Mouse (Mus musculus) hindbrain, embryonic 10.5 days (tissue): Measurements from ENCODE around the gene Padi2. TPM values are rescaled to one million over a fixed set of nuclear protein-coding genes. Genes with fewer than 3 reads are reported as not detected.
A peak's percentile ranks its signal among the peaks of the same experiment; 100 is the strongest.

ENCODE experiments used
- DNase-seq: peaks from one replicate; pipeline ENCODE4 v3.0.0-alpha.2; 2017; ENCODE audit warnings: low spot score
- H3K27ac ChIP-seq: fragments of 300-500 bp; sonication (generic); 2 replicates; pipeline ENCODE4 v1.5.1; 2016; ENCODE audit warnings: mild to moderate bottlenecking, moderate library complexity
- H3K27me3 ChIP-seq: fragments of 300-500 bp; sonication (generic); 2 replicates; pipeline ENCODE4 v1.6.1; 2016; ENCODE audit warnings: mild to moderate bottlenecking; ENCODE audit not compliant: poor library complexity, insufficient read depth, severe bottlenecking
- H3K36me3 ChIP-seq: fragments of 300-500 bp; sonication (generic); 2 replicates; pipeline ENCODE4 v1.6.1; 2016; ENCODE audit warnings: mild to moderate bottlenecking, moderate library complexity
- H3K4me1 ChIP-seq: fragments of 300-500 bp; sonication (generic); replicated peaks from 2 replicates; pipeline ENCODE4 v1.6.1; 2016; ENCODE audit warnings: mild to moderate bottlenecking
- H3K4me3 ChIP-seq: fragments of 300-500 bp; sonication (generic); 2 replicates; pipeline ENCODE4 v1.5.1; 2016; ENCODE audit warnings: mild to moderate bottlenecking, moderate library complexity
- H3K9me3 ChIP-seq: fragments of 300-500 bp; sonication (generic); 2 replicates; pipeline ENCODE4 v1.6.1; 2016; ENCODE audit warnings: mild to moderate bottlenecking, moderate library complexity
- WGBS: fragments of 180-500 bp; shearing (Covaris S2); methylation state at CpG from one replicate; pipeline ENCODE4 v1.1.7; 2016; 5-methylcytosine and 5-hydroxymethylcytosine counted together
- polyA plus RNA-seq: library from polyadenylated mRNA; unstranded; fragments of >200 nt; fragmentation: Nextera tagmentation; extraction: Ambion mirVana; gene quantifications from 2 replicates; pipeline ENCODE4 v1.2.1, GENCODE M21; 2016

Gene Padi2
- polyA plus RNA-seq, 1 experiment from 2014 or later, result 1.4 TPM

GRCm38 (mm10) chr4:140883852-140884251 is 22.3 kb upstream of the Padi2 start:
- WGBS, result 37% methylated on average over 4 of the region's 4 CpGs

GRCm38 (mm10) chr4:140891525-140892162 is 14.5 kb upstream of the Padi2 start:
- 94% methylated on average over 14 of the region's 14 CpGs for WGBS
- no peak overlapping the region for H3K27ac ChIP-seq
- no peaks in the 10 kb centered on the region for H3K27me3 ChIP-seq
- H3K4me3 ChIP-seq, result no peak overlapping the region
- peaks cover 25% of the 10 kb centered on the region; the same call in 1 of the 2 replicates for H3K9me3 ChIP-seq
- H3K36me3 ChIP-seq, result no peaks in the 10 kb centered on the region
- no peaks in the 10 kb centered on the region for H3K4me1 ChIP-seq
- DNase-seq, result no peak

More at GRCm38 (mm10) chr4:140883852-140884251, 22.3 kb upstream of the Padi2 start:
- peaks cover 14% of the 10 kb centered on the region for H3K9me3 ChIP-seq
- H3K4me3 ChIP-seq, result no peak overlapping the region
- H3K36me3 ChIP-seq, result no peaks in the 10 kb centered on the region
- H3K27me3 ChIP-seq, result no peaks in the 10 kb centered on the region
- H3K4me1 ChIP-seq, result peaks cover 4% of the 10 kb centered on the region; the same call in 1 of the 2 replicates
- peak overlapping the region; percentile 42; the same call in 1 of the 2 replicates for H3K27ac ChIP-seq
- no peak for DNase-seq

- WGBS, result 85% methylated on average over 1 of the region's 1 CpGs
- Histone ChIP-seq H3K27me3 (no peaks in the 10 kb centered on the region), H3K36me3 (no peaks in the 10 kb centered on the region), H3K27ac (no peak overlapping the region), H3K4me1 (no peaks in the 10 kb centered on the region), H3K4me3 (no peak overlapping the region), H3K9me3 (peaks cover 25% of the 10 kb centered on the region; the same call in 1 of the 2 replicates)
- DNase-seq, result no peak
Measured at GRCm38 (mm10) chr4:140892163-140892530, 14.0 kb upstream of the Padi2 start.

- Histone ChIP-seq H3K27ac (no peak overlapping the region), H3K36me3 (no peaks in the 10 kb centered on the region), H3K9me3 (no peaks in the 10 kb centered on the region), H3K4me1 (peaks cover 38% of the 10 kb centered on the region), H3K27me3 (peaks cover 66% of the 10 kb centered on the region), H3K4me3 (no peak overlapping the region)
- no peak for DNase-seq
- WGBS, result 61% methylated on average over 14 of the region's 14 CpGs
Measured at GRCm38 (mm10) chr4:140904776-140905425, 1.2 kb upstream of the Padi2 start.

GRCm38 (mm10) chr4:140905426-140905871 is 695 bp upstream of the Padi2 start:
- Histone ChIP-seq H3K4me1 (peaks cover 35% of the 10 kb centered on the region), H3K27me3 (peaks cover 66% of the 10 kb centered on the region), H3K4me3 (peak overlapping the region; percentile 52), H3K27ac (no peak overlapping the region), H3K9me3 (no peaks in the 10 kb centered on the region), H3K36me3 (no peaks in the 10 kb centered on the region)
- DNase-seq, result no peak
- 20% methylated on average over 11 of the region's 11 CpGs for WGBS

GRCm38 (mm10) chr4:140906827-140907280 is 710 bp downstream of the Padi2 start:
- WGBS, result 43% methylated on average over 11 of the region's 11 CpGs
- H3K4me3 ChIP-seq, result peak overlapping the region; percentile 52
- H3K36me3 ChIP-seq, result no peaks in the 10 kb centered on the region
- H3K27ac ChIP-seq, result no peak overlapping the region
- H3K27me3 ChIP-seq, result peaks cover 62% of the 10 kb centered on the region
- peaks cover 38% of the 10 kb centered on the region for H3K4me1 ChIP-seq
- no peaks in the 10 kb centered on the region for H3K9me3 ChIP-seq
- no peak for DNase-seq

GRCm38 (mm10) chr4:140907306-140908024 is 1.3 kb downstream of the Padi2 start:
- Histone ChIP-seq H3K4me1 (peaks cover 36% of the 10 kb centered on the region), H3K4me3 (no peak overlapping the region), H3K27ac (no peak overlapping the region), H3K9me3 (no peaks in the 10 kb centered on the region), H3K36me3 (no peaks in the 10 kb centered on the region), H3K27me3 (peaks cover 62% of the 10 kb centered on the region)
- DNase-seq, result no peak
- 57% methylated on average over 12 of the region's 12 CpGs for WGBS

- DNase-seq, result no peak
- no peaks in the 10 kb centered on the region for H3K9me3 ChIP-seq
- peaks cover 59% of the 10 kb centered on the region for H3K27me3 ChIP-seq
- peaks cover 36% of the 10 kb centered on the region for H3K4me1 ChIP-seq
- H3K36me3 ChIP-seq, result no peaks in the 10 kb centered on the region
- WGBS, result 70% methylated on average over 5 of the region's 5 CpGs
- H3K4me3 ChIP-seq, result no peak overlapping the region
- H3K27ac ChIP-seq, result no peak overlapping the region
Measured at GRCm38 (mm10) chr4:140908627-140909026, 2.5 kb downstream of the Padi2 start.

- Histone ChIP-seq H3K4me3 (no peak overlapping the region), H3K36me3 (no peaks in the 10 kb centered on the region), H3K27ac (no peak overlapping the region), H3K4me1 (peaks cover 37% of the 10 kb centered on the region), H3K9me3 (no peaks in the 10 kb centered on the region), H3K27me3 (peaks cover 50% of the 10 kb centered on the region)
- WGBS, result 79% methylated on average over 4 of the region's 4 CpGs
- no peak for DNase-seq
Measured at GRCm38 (mm10) chr4:140909536-140909935, 3.4 kb downstream of the Padi2 start.

GRCm38 (mm10) chr4:140910661-140911310 is 4.6 kb downstream of the Padi2 start:
- Histone ChIP-seq H3K36me3 (no peaks in the 10 kb centered on the region), H3K27me3 (peaks cover 38% of the 10 kb centered on the region), H3K4me3 (peak overlapping the region; percentile 1; the same call in 1 of the 2 replicates), H3K27ac (no peak overlapping the region), H3K9me3 (no peaks in the 10 kb centered on the region), H3K4me1 (peaks cover 41% of the 10 kb centered on the region)
- no peak for DNase-seq
- 40% methylated on average over 17 of the region's 17 CpGs for WGBS

GRCm38 (mm10) chr4:140911416-140911815 is 5.3 kb downstream of the Padi2 start:
- Histone ChIP-seq H3K36me3 (no peaks in the 10 kb centered on the region), H3K27me3 (peaks cover 33% of the 10 kb centered on the region), H3K4me3 (no peak overlapping the region), H3K4me1 (peaks cover 34% of the 10 kb centered on the region), H3K27ac (no peak overlapping the region), H3K9me3 (no peaks in the 10 kb centered on the region)
- 92% methylated on average over 9 of the region's 9 CpGs for WGBS
- no peak for DNase-seq

- Histone ChIP-seq H3K36me3 (no peaks in the 10 kb centered on the region), H3K27me3 (peaks cover 23% of the 10 kb centered on the region), H3K9me3 (no peaks in the 10 kb centered on the region), H3K27ac (no peak overlapping the region; the same call in 1 of the 2 replicates), H3K4me1 (peaks cover 25% of the 10 kb centered on the region), H3K4me3 (no peak overlapping the region)
- DNase-seq, result no peak
- WGBS, result 89% methylated on average over 10 of the region's 10 CpGs
Measured at GRCm38 (mm10) chr4:140912271-140912833, 6.2 kb downstream of the Padi2 start.
